Mouse (Mus musculus): ENCODE results near the gene Reep3.

Reep3 gene

GRCm38 (mm10) chr10:67111044-67111798 is 14.5 kb upstream of the Reep3 start:
- DNase-seq (ENCODE audit: low read depth in 2 of 2, low spot score in 2 of 2), result no peak

- DNase-seq (ENCODE audit: low read depth in 2 of 2, low spot score in 2 of 2), result no peak
Observed at GRCm38 (mm10) chr10:67109635-67110034, 12.9 kb upstream of the Reep3 start.

DNA sequence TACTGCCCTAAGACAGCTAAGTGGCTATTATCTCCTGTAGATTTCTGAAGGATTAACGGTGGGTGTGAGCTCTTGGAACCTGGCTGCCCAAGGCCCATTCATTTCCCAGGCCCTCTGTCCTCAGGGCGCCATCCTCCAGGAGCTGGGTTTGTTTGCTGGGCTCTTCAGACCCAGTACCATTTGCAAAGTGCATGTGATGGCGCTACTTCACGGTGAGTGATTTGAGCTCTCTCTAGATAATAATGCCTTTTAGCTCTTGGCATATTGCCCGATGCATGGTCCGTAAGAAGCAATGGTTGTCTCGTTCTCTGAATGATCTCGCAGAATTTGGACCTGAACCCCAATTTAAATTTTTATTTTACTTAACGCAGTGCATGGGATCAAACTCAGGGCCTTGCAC is 11.4 kb upstream of the Reep3 start:
- no peak for DNase-seq (ENCODE audit: low read depth in 2 of 2, low spot score in 2 of 2)

DNA sequence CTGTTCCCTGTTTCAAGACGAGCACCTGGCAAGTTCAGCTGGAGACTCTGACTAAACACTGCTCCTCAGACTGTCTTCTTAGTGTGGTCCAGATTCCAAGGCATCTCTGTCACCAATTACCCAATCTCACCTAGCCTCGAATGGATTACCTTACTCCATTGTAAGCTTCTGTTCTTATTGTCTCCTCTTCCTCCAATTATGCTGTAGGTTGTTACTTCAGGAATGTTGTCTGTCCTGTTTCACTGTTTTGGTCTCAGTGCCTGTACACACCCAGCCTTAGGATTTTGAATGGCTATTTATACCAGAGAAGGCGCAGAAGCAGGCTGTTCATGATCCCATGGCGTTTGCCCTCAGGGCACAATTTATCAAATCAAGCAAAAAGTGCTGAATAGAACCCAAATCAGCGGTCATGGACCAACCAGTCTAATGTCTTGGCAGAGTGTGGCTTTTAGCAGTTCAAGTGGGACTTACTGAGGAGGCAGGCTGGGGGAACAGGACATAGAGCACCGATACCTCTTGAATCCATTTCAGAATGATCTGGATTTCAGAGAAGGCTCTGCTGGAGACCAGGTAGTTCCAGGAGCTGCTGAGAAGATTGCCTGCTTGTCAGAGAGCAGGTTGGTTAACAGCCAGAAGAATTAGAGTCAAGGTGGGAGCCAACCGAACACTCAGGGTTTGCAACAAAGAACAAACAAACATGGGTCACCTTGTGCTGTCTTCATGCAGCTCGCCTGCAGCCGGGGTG is 10.4 kb upstream of the Reep3 start:
- no peak for DNase-seq (ENCODE audit: low read depth in 2 of 2, low spot score in 2 of 2)

GRCm38 (mm10) chr10:67106400-67106799 is 9.7 kb upstream of the Reep3 start:
- no peak for DNase-seq (ENCODE audit: low read depth in 2 of 2, low spot score in 2 of 2)

- DNase-seq (ENCODE audit: low read depth in 2 of 2, low spot score in 2 of 2), result no peak
Observed at GRCm38 (mm10) chr10:67105331-67106217, 8.8 kb upstream of the Reep3 start.

DNA sequence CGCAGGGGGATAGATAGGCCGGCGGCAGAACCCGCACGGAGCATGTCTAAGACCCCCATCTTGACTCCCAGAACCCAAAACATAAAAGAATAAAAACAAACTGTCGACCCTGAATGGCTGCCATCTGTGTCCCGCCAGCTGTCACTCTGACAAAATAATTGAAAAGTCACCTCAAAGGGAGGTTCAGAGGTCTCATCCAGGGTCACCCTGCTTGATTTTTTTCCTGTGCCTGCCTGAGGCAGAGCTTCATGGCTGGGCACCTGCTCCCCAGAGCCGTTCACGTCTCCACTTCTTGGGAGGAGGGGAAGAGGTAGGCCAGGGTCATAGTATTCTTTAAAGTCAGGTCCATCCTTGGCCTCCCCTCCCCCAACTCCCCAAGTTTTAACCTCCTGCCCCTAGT is 7.8 kb upstream of the Reep3 start:
- DNase-seq (ENCODE audit: low read depth in 2 of 2, low spot score in 2 of 2), result no peak

- no peak for DNase-seq (ENCODE audit: low read depth in 2 of 2, low spot score in 2 of 2)
Observed at GRCm38 (mm10) chr10:67100831-67101251, 4.1 kb upstream of the Reep3 start.

- no peak for DNase-seq (ENCODE audit: low read depth in 2 of 2, low spot score in 2 of 2)
Observed at GRCm38 (mm10) chr10:67100011-67100661, 3.4 kb upstream of the Reep3 start.

GRCm38 (mm10) chr10:67099183-67099929 is 2.6 kb upstream of the Reep3 start:
- no peak for DNase-seq (ENCODE audit: low read depth in 2 of 2, low spot score in 2 of 2)

- DNase-seq (ENCODE audit: low read depth in 2 of 2, low spot score in 2 of 2), result no peak
Observed at GRCm38 (mm10) chr10:67098408-67099050, 1.8 kb upstream of the Reep3 start.

- DNase-seq (ENCODE audit: low read depth in 2 of 2, low spot score in 2 of 2), result no peak
Observed at GRCm38 (mm10) chr10:67097437-67098150, 849 bp upstream of the Reep3 start.

GRCm38 (mm10) chr10:67095798-67096620 is 736 bp downstream of the Reep3 start, which contains the start of gene Jmjd1c:
Jmjd1c (plus strand) TSS chr10:67096125.
- DNase-seq (ENCODE audit: low read depth in 2 of 2, low spot score in 2 of 2), result peak; percentile 55 to 59

DNA sequence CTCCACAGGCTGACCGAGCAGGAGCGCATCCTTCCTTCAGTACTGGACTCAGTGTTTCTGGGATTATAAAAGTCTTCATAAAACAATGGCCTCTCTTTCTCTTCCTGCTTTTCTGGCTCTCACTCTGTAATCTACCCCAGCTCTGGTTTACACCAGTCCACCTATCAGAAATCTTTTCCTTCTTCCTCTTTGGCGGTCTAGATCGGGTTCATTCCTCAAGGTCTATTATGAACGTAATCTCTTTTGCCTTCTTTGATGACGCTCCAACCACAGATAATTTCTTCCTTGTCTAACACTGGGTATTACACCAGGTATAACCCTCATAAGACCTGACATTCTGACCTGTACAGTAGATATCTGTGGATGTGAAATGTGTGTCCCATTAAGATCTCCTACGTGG is 1.8 kb downstream of the Reep3 start:
- DNase-seq (ENCODE audit: low read depth in 2 of 2, low spot score in 2 of 2), result no peak

DNA sequence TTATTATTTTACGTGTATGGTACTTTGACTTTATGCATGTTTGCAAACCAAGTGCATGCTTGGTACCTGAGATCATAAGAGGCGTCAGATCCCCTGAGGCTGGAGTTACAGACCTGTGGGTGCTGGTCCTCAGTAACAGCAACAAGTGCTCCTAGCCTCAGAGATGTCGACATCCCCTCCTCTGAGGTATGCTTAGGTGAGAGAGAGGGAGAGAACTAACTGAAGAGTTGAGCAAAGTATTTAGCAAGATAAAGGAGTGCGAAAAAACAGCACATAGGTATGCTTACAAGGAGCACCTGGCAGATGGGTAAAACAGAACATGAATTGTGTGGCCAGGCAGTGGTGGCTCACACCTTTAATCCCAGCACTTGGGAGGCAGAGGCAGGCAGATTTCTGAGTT is 6.1 kb downstream of the Reep3 start:
- no peak for DNase-seq (ENCODE audit: low read depth in 2 of 2, low spot score in 2 of 2)

GRCm38 (mm10) chr10:67087447-67088226 is 9.1 kb downstream of the Reep3 start:
- no peak for DNase-seq (ENCODE audit: low read depth in 2 of 2, low spot score in 2 of 2)

DNA sequence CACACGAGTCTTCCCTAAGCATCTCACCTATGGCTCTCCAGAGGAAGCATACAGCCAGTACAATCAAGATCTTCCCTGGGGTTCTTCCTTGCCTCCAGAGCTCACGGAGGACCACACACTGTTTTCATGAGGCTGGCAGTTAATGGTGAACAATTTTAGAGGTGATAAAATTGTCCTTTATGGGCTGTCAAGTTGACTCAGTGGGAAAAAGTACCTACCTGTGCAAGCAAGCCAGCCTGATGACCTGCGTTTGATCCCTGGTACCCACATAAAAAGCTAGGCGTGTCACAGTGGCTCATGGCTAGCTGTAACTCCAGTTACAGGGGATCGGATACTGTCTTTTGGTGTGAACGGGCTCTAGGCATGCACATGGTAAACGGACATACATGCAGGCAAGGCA is 10.8 kb downstream of the Reep3 start:
- DNase-seq (ENCODE audit: low read depth in 2 of 2, low spot score in 2 of 2), result no peak

- DNase-seq (ENCODE audit: low read depth in 2 of 2, low spot score in 2 of 2), result no peak
Observed at GRCm38 (mm10) chr10:67085124-67085523, 11.6 kb downstream of the Reep3 start.

Measured in CD8-positive naive resting alpha-beta T cell, adult 2 months (primary cell).